Mouse (Mus musculus): Measurements from ENCODE around the gene Atp6v1f.

Gene Atp6v1f

DNA sequence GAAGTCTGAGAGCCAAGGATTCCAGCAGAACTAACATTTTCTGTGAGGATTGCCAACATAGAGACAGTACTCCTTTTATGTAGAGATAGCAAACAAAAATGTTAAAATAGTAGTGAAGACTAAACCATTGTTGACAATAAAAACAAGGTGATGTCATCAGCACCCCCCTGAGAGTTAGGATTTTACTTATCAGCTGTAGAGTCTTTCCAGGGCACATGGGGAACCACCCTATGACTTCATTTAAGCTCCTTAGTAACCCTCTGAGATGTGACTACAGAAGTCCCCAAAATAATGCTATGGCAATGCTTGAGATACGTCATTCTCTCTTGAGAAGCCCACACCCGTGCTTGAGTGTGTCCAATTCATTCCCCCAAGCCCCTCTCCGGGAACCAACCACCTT is 4.1 kb upstream of the Atp6v1f start:
- no peak for DNase-seq

DNA sequence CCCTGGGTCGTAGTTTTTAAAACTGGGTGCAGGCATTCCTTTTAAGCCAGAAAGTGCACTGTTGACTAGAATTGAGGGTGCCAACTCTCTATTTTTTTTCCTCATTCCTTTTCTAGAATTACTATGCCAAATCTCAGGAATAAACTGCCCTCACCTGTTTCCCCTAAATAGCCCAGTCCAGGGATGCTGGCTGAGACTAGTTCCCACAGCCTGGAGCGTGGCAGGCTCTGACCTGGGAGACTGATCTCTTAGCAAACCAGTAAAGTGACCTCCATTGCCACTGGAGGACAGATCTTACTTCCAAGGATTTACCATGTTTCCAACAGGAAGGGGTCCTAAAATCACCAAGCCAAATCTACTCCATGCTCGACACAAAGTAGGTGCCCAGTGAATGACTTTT is 1.3 kb downstream of the Atp6v1f start:
- DNase-seq = no peak

DNA sequence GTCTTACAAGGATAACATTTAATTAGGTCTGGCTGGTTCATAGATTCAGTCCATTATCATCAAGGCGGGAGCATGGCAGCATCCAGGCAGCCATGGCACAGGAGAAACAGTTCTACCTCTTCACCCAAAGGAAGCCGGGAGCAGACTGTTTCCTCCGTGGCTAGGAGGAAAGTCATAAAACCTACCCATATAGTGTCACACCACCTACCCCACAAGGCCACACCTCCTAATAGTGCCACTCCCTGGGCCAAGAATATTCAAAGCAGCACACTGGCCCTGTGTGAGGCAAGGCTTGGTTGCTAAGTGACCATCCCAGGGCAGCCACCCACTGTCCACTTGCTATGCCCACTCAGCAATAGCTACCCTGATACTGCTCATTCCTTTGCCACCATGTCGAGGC is 3.6 kb downstream of the Atp6v1f start, which contains the start of gene Atp6v1fnb:
Atp6v1fnb (plus strand) TSS at position 301 of the 400 bp plus-strand sequence.
- DNase-seq = no peak

- peak; percentile 84 for DNase-seq
Observed at GRCm38 (mm10) chr6:29473941-29474691, 6.6 kb downstream of the Atp6v1f start.

DNA sequence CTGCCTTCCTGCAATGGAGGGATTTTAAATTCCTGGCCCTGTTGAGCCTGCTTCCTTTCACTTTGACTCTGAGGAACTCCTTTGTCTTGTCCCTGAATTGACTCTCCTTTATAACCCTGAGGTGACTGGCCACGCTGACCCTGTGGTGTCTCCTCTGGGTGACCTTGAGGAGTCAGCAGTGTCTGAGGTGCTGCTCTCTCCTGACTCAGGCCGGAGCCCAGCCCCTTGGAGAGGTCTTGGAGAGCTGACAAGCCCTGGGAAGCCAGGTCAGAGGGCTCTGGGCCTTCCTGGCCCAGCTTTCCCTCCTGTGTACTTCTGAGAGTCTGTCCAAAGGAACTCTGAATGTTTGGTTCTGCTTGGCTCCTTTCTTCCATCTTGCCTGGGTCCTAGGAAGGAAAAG is 7.2 kb downstream of the Atp6v1f start:
- DNase-seq = no peak

DNA sequence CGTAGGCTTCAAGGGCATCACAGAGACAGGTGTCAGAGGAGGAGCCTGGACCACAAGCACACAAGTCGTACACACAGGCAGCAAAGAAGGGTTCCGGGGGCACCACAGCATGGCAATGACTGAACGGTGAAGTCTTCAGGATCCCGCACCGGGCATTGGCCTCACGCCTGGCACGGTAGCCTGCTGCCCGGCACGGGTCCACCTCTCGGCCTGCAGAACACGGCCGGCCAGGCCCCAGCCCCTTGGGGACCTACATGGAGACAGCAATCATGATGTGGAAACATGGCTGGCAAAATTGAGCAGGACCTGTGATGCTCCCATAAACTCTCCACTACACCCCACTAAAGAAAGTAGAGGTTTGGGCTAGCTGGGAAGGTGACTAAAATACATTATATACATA is 15.2 kb downstream of the Atp6v1f start:
- no peak for DNase-seq

DNA sequence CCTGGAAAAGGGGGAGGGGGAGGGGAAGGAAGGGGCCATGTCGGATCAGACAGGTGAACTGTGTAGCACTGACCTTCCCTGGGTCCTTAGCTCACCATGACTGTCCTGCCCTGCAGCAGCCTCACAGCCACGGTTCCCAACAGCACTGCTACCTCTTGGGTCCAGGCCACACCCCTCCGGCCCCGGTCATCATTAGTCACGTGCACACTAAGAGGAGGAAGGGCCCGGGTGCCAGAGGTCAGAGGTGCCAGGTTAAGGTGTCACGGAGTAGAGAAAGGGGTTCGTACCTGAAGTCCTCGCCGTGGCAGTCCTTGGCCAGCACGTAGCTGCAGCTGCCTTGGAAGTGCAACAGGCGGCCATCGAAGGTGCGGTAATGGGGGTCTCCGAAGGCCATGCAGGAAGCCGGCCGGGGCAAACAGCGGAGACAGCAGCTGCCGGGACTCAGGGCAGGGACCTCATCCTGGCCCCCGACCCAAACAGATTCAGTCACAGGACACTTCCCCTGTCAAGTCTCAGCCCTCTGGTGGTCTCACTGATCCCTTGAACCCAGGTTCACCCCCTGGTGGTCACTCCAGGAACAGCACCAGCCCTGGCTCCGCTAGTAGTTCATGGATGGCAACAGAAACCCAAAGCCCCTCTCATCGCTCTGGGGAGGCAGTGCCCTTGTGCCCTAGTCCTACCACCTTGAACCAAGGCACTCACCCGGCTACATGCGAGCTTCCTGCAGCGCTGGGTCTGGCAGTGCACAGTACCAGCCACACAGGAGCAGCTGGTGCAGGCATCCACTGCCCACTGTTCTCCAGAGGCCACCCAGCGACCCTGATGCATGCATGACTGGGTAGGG is 17.4 kb downstream of the Atp6v1f start:
- DNase-seq = no peak

DNA sequence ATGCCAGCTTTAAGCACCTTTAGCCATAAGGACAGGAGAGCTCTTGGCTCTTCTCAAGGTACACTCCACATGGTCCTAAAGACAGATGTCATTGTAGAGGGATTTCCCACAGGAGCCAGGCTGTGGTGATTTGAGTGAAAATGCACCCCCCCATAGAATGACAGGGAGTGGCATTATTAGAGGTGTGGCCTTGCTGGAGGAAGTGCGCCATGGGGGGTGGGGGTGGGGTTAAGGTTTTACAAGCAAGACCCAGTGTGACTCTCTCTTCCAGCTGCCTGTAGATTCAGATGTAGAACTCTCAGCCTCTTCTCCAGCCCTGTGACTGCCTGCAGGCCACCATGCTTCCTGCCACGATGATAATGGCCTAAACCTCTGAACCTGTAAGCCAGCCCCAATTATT is 18.4 kb downstream of the Atp6v1f start:
- no peak for DNase-seq

- DNase-seq = no peak
Observed at GRCm38 (mm10) chr6:29494101-29494500, 26.6 kb downstream of the Atp6v1f start.

GRCm38 (mm10) chr6:29496270-29496669 is 28.8 kb downstream of the Atp6v1f start:
- no peak for DNase-seq

DNA sequence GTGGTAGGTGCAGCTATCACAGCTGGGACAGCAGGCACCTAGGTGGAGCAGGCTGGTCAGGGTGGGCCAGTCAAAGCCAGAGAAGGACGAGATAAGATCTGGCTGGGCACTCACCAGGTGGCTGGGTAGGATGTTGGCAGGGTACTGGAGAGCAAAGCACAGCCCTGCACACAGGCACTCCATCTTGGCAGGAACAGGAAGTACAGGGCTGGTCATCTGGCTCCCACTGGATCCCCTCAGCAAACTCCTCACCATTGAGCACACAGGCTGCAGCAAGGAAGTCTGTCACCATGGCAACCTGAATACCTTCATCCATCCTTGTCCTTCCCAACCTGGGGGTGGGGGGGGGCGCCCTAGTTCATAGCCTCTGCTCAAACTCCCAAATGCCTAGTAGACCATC is 30.3 kb downstream of the Atp6v1f start:
- no peak for DNase-seq

DNA sequence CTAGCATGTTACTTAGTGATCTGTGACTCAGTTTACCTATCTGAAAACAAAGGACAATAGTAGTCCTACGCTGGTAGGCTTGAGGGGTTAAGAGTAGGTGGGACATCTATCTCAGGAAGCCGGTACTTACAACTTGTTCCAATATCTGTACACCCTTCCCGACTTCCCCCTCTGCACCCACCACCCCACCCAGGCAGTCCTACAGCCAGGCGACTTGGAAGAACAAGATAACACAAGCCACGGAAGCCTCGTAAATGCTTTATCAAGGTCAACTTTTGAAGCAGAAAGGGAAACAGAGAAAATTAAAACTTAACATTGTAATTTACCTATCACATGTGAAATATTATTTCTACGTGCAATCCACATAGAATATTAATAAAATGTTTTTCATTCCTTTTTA is 32.7 kb downstream of the Atp6v1f start:
- no peak for DNase-seq

DNA sequence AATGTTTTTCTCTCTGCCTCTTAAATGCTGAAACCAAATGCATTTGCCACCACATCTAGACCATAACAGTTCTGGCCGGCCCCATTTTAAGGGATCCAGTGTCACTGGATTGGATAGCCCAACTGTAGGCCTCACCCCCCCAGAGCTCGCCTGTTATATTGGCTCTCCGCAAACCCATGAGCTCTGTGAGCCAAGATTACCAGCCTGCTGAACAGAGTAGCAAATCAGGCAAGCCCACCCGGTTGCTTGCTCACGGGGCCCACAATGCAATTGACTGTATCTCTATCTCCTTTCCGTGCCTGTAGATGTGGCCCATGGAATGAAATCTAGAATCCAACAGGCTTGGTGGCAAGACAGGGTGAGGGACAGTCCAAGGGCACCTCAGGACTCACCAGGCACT is 33.3 kb downstream of the Atp6v1f start:
- no peak for DNase-seq

- no peak for DNase-seq
Observed at GRCm38 (mm10) chr6:29501599-29501998, 34.1 kb downstream of the Atp6v1f start.

GRCm38 (mm10) chr6:29505493-29505892 is 38.0 kb downstream of the Atp6v1f start:
- DNase-seq = no peak

DNA sequence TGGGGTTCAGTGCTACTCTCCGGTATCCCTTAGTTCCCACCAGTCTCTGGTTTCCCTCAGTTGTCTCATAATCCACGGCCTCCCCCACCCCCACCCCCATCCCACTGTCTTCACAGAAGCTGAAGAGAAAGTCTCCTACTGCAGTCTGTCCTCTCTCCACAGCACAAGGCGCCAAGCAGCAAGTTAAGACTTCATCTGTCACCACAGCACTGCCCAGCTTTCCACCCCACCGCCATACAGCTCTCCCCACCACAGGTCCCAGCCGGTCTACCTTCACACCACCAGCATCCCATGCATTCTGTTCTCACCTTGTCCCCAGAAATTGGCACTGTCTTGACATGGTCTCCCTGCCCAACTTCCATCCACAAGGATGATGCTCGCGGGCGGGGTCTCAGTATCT is 39.3 kb downstream of the Atp6v1f start:
- no peak for DNase-seq

- no peak for DNase-seq
Observed at GRCm38 (mm10) chr6:29507447-29508309, 40.2 kb downstream of the Atp6v1f start, which contains the start of gene Kcp. Gene Kcp, minus strand, starts transcription at chr6:29507952.

- DNase-seq = no peak
Observed at GRCm38 (mm10) chr6:29509086-29509485, 41.6 kb downstream of the Atp6v1f start.

GRCm38 (mm10) chr6:29513284-29513683 is 45.8 kb downstream of the Atp6v1f start:
- no peak for DNase-seq

- peak; percentile 49 for DNase-seq
Observed at GRCm38 (mm10) chr6:29517139-29517538, 49.6 kb downstream of the Atp6v1f start.
